Mouse (Mus musculus) cortical plate, adult 2 months (tissue): ENCODE measurements at regions not wholly inside any gene's neighbourhood (a gene's known extent, or its start where the extent isn't known, plus 50 kb on each side); places are given as distances from the start of the nearest gene placed in this dataset.
"Not testable (repeated sequence)": the region's sequence is repeated elsewhere in the genome, so short reads cannot be mapped to it uniquely, and the experiment has no call there.

Experiments used
- H3K27ac ChIP-seq: fragments of 200-500 bp; 2 replicates; pipeline ENCODE4 v1.5.1; 2012; ENCODE audit warnings: low read length, control low read depth, inconsistent platforms; ENCODE audit not compliant: insufficient read depth
- H3K4me1 ChIP-seq: fragments of 200-500 bp; 2 replicates; pipeline ENCODE4 v1.6.1; 2011; ENCODE audit warnings: low read length; ENCODE audit not compliant: control insufficient read depth, insufficient read depth
- H3K4me3 ChIP-seq: fragments of 200-500 bp; 2 replicates; pipeline ENCODE4 v1.5.1; 2011; ENCODE audit warnings: mild to moderate bottlenecking, low read length, control low read depth; ENCODE audit not compliant: insufficient read depth
- CTCF ChIP-seq: fragments of 200-500 bp; IDR thresholded peaks from 2 replicates; pipeline ENCODE4 v1.5.1; 2011; ENCODE audit warnings: mild to moderate bottlenecking, control low read depth, low read length; ENCODE audit not compliant: insufficient read depth; ENCODE audit errors: extremely low read depth
- POLR2A ChIP-seq: fragments of 200-500 bp; IDR thresholded peaks from 2 replicates; pipeline ENCODE4 v1.6.1; 2011; ENCODE audit warnings: mild to moderate bottlenecking, low read length, control low read depth; ENCODE audit not compliant: insufficient read depth; ENCODE audit errors: extremely low read depth

GRCm38 (mm10) chr6:99919816-99920562 is 193.8 kb upstream of the Prok2 start:
- TF ChIP-seq CTCF (no peak), POLR2A (no peak)
- Histone ChIP-seq H3K4me3 (no peak overlapping the region), H3K27ac (no peak overlapping the region), H3K4me1 (no peaks in the 10 kb centered on the region)

- TF ChIP-seq CTCF = no peak
- TF ChIP-seq POLR2A = no peak
- Histone ChIP-seq H3K4me3 (no peak overlapping the region), H3K4me1 (no peaks in the 10 kb centered on the region), H3K27ac (no peak overlapping the region)
Observed at GRCm38 (mm10) chr6:99918351-99918750, 192.2 kb upstream of the Prok2 start.

- no peak overlapping the region for H3K27ac ChIP-seq
- TF ChIP-seq POLR2A = no peak
- TF ChIP-seq CTCF = no peak
- no peak overlapping the region for H3K4me3 ChIP-seq
- no peaks in the 10 kb centered on the region for H3K4me1 ChIP-seq
Observed at GRCm38 (mm10) chr6:99909921-99910320, 183.7 kb upstream of the Prok2 start.

- Histone ChIP-seq H3K4me3 (no peak overlapping the region), H3K4me1 (no peaks in the 10 kb centered on the region), H3K27ac (no peak overlapping the region)
- TF ChIP-seq POLR2A (no peak), CTCF (no peak)
Observed at GRCm38 (mm10) chr6:99909459-99909858, 183.3 kb upstream of the Prok2 start.

- TF ChIP-seq CTCF = no peak
- Histone ChIP-seq H3K4me3 (no peak overlapping the region), H3K27ac (no peak overlapping the region), H3K4me1 (no peaks in the 10 kb centered on the region)
Observed at GRCm38 (mm10) chr6:99908066-99908465, 181.9 kb upstream of the Prok2 start.

- TF ChIP-seq POLR2A (no peak), CTCF (no peak)
- Histone ChIP-seq H3K4me1 (no peaks in the 10 kb centered on the region), H3K4me3 (no peak overlapping the region), H3K27ac (no peak overlapping the region)
Observed at GRCm38 (mm10) chr6:99905194-99905593, 179.0 kb upstream of the Prok2 start.

GRCm38 (mm10) chr6:99904607-99905006 is 178.4 kb upstream of the Prok2 start:
- H3K27ac ChIP-seq = no peak overlapping the region
- no peaks in the 10 kb centered on the region for H3K4me1 ChIP-seq
- no peak for TF ChIP-seq CTCF
- TF ChIP-seq POLR2A = no peak

GRCm38 (mm10) chr6:99904044-99904443 is 177.9 kb upstream of the Prok2 start:
- not testable (repeated sequence) for H3K4me3 ChIP-seq, H3K27ac ChIP-seq, H3K4me1 ChIP-seq
- TF ChIP-seq CTCF = peak; percentile 72

More at GRCm38 (mm10) chr6:99904607-99905006, 178.4 kb upstream of the Prok2 start:
- no peak overlapping the region for H3K4me3 ChIP-seq

GRCm38 (mm10) chr6:99901564-99901963 is 175.4 kb upstream of the Prok2 start:
- Histone ChIP-seq H3K27ac (no peak overlapping the region), H3K4me3 (no peak overlapping the region), H3K4me1 (no peaks in the 10 kb centered on the region)
- TF ChIP-seq CTCF = no peak
- no peak for TF ChIP-seq POLR2A

- Histone ChIP-seq H3K4me1 (no peaks in the 10 kb centered on the region), H3K27ac (no peak overlapping the region), H3K4me3 (no peak overlapping the region)
- no peak for TF ChIP-seq POLR2A
- no peak for TF ChIP-seq CTCF
Observed at GRCm38 (mm10) chr6:99901146-99901545, 175.0 kb upstream of the Prok2 start.
